Mouse (Mus musculus) heart, adult 2 months (tissue): Measurements from ENCODE around the gene Tescl.

Source experiments
- CTCF ChIP-seq: fragments of 200-600 bp; IDR thresholded peaks from 2 replicates; pipeline ENCODE4 v1.8.1; 2022; ENCODE audit warnings: antibody characterized with exemption, mild to moderate bottlenecking, moderate library complexity
- EP300 ChIP-seq: fragments of 200-500 bp; IDR thresholded peaks from 2 replicates; pipeline ENCODE4 v1.6.1; 2011; ENCODE audit warnings: low read depth, low read length, control low read depth; ENCODE audit not compliant: insufficient read depth
- POLR2A ChIP-seq: fragments of 200-500 bp; IDR thresholded peaks from 2 replicates; pipeline ENCODE4 v1.6.1; 2011; ENCODE audit warnings: mild to moderate bottlenecking, low read depth, low read length, control low read depth; ENCODE audit not compliant: insufficient read depth

DNA sequence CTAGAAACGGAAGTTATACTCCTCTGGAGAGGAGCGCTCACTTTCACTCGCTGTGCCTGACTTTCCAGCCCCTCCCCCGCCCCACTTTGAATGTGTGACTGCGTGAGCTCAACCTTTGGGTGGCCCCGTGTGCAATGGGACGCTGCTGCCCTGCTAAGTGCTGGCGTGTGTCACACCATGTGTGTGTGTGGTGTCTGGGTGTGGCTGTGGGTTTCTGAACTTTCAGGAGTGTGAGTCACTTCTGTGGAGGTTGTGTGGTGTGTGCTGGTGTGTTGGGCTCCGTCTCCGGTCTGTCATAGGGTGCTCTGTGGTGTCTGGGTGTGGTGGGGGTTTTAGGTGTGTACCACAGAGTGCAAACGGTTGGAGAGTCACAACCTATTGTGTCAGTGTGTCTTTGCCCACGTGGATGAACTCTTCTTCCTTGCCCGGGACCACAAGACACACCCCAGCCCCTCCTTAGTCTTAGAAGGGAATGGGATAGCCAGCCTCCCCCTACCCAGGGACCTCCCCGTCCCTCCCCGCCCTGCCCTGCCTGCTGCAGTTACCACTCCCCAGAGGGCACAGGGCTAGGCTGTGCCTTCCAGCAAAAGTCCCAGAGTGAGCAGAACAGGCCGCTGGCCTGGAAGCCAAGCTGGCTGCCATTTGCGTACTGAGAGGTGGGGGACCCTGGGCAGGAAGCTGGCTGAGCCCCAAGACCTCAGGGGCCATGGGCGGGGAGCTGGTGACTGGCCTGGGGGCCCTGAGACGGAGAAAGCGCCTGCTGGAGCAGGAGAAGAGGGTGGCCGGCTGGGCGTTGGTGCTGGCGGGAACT is 36.2 kb upstream of the Tescl start, which contains the start of gene Kcnn4:
- TF ChIP-seq CTCF (no peak), POLR2A (no peak), EP300 (no peak)
